Mouse (Mus musculus): ENCODE results near the gene Ubr7.

The Ubr7 gene

DNA sequence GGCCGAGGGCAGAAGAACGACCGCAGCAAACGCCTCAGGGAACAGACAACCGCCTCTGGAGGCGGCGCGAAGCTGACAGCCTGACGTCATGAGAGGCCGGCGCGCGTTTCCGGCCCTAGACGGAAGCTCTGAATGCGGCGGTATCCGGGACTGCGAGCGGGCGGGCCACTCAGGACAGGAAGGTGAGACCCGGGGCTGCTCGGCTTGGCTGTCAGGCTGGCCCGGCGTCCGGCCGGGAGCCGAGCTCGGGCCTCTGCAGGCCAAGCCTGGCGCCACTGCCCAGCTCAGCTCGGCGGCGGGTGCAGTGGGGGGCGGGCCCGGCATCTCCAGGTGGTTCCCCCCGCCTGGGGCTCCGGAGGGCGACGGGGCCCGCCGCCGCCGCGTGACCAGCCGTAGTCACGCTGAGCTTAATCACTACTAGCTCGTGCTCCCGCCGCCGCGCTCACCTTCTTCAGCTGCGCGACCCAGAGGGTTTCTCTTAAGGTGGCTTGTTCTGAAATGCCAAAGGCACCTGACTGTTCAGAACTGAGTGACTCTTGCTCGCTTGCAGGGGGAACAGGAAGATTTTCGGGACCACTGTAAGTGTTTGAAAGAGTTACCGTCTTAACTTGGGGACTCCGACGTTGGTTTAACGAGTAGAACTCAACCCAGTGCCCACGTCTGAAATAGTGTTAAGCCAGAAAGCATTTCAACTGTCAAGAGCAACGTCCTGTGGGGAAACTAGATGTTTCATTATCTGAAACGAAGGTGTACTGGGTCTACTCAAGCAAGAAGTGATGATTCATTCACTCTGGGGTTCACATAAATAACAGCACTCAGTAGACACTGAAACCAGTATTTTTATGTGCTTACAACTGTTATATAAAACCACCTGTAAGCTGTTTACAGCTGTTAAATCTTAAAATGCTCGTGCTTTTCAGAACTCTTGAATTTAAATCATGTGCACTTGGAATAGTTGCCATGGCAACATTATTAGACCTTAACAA, 13.9 kb upstream of the Ubr7 start, which contains the start of the genes Moap1 and Tmem251:
Moap1 (minus strand) TSS at position 73 of the 986 bp plus-strand sequence.
Tmem251 (plus strand) TSS at position 174 of the 986 bp plus-strand sequence.
- DNase-seq = peak; percentile 84 to 87

DNA sequence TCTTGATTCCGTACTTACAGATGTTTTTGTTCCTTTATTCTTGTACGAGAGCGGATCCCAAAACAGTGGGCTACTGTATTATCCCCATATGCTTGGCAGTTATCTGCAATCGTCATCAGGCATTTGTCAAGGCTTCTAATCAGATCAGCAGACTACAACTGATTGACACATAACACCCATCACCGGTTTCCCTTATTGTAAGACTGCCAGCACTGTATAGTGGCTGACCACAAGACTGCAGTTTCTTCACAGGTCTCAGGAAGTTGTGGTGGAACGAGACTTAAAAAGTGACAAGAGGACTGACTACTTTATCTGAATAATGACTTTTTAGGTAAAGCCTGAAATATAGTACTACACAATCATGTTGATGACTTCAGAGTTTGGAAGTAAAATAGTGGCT, 12.9 kb upstream of the Ubr7 start:
- no peak for DNase-seq

DNA sequence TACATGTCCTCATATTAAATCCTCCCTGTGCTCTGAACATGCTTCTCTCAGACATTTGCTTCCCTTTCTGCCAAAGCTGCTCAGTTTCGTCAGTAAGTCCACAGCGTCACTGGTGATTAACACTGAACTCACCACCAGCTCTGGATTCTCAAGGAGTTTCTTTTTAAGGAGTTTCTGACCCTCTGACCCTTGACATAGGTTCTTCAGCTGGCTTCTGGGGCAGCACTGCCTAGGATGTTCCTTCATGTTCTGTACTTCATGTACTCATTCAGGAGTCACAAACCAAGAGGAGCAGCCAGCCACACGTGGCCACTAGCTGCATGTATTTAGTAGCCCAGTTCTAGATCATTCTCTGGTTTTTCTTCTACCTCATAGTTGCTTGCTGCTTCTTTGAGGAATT, 9.5 kb upstream of the Ubr7 start:
- no peak for DNase-seq

DNA sequence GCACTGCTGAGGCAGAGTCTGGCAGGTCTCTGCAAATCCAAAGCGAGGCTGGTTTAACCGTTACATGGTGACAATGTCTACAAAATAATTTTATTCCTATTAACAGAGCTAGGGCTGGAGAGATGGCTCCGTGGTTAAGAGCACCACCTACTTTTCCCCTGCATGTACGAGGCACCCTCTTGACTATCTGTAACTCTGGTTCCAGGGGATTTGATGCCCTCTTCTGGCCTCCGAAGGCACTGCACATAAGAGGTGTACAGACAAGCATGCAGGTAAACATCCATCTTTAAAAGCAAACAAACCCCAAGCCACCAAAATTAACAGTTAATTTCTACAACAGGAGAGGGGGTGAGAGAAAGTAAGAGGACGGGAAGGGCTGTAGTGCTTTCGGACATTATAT, 1.5 kb upstream of the Ubr7 start:
- peak in 1 of 2 experiments; percentile 28 for DNase-seq

DNA sequence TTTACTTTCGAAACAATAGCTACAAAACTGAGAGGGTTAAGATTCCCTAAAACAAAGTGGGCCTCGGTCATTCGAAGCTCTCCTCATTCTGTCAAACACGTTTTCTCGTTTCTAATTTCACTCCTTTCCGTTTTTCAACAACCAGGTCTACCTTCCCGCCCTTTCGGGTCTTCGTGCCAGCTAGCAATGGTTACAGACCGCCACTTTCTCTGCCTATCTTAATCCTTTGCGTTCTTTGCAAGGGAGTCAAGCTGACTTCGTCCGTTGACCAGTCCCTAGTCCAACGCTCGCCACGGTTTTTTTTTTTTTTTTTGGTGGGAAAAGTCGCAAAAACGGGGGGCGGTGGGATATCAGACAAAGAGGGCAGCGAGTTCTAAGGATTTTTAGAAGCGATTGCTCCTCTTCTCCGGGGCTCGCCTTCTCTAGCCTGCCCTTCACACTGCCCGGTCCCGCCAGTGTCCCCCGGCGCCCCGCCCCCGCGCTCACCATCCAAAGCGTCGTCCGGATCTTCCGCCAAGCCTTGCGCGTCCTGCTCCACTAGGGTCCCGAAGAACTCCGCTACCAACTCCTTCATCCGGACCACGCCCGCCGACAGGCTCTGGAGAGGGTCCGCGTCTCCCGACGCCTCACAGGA, 595 bp upstream of the Ubr7 start:
- DNase-seq = no peak

DNA sequence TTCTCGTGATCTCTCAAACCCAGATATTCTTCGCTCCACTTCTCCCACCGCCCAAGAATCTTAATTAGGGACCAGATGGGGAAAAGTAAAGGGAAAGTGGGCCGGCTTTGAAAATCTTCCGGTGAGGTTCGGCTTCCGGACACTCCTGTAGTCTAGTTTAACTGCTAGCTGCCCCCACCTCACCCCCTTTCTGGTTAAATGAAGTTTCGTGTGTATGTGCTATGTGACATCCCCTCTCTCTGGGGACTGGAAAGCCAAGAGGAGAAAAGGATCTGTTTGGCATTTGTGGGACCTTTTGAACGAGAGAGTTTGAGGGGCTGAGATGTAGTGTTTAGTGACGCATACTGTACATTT, 613 bp downstream of the Ubr7 start, which contains the start of gene Gm20604:
Gm20604 (minus strand) TSS at position 270 of the 354 bp plus-strand sequence.
- DNase-seq = no peak

DNA sequence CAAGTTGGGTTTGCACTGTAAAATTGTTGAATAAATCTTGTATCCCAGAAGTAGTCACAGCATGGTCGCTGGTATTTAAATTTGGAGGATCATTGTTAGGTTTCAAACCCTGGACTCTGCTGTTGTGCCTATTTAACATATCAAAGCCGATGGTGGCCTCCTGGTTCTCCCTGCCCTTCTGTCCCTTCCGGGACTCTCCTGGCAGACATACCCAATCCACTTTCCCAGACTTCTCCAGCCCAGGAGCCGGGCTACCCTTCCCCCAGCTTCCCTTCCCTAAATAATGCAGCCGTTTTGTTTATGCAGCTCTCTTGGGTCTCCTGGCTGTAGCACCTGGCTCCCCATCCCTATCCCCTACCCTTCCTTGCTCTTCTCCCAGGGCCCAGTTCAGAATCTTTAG, 1.2 kb downstream of the Ubr7 start:
- no peak for DNase-seq

DNA sequence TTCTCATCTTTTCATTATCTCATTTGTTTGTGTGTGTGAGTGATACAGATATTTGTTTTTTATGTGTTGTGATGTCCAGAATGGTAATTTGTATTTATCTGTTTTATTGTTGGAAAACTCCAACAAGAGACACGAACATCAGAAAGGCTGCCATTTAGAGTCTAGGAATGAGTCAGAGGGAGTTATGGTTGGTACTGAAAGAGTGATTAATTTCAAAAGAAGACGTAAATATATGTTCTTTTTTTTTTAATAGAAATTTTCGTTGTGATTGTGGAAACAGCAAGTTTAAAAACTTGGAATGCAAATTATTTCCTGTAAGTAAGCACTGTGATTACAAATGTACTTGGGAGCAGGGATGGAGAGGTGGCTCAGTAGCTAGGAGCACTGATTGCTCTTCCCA, 3.9 kb downstream of the Ubr7 start:
- no peak for DNase-seq

DNA sequence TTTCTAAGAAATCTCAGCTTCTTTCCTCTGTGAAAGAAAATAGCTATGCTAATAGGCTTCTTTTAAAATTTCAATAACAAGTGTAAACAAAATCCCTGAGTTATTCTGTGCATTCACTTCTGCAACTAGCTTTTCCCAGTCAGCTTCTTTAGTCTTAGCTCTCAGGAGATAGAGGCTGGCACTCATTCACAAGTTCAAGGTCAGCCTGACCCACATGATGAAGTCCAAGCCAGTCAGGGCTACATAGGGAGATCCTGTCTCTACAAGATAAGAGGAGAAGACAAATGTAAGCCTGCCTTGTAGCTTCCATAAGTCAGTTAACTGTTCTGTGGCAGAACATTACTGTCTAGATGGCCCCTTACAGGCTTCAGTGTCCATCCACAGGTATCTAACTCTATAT, 5.9 kb downstream of the Ubr7 start:
- no peak for DNase-seq

DNA sequence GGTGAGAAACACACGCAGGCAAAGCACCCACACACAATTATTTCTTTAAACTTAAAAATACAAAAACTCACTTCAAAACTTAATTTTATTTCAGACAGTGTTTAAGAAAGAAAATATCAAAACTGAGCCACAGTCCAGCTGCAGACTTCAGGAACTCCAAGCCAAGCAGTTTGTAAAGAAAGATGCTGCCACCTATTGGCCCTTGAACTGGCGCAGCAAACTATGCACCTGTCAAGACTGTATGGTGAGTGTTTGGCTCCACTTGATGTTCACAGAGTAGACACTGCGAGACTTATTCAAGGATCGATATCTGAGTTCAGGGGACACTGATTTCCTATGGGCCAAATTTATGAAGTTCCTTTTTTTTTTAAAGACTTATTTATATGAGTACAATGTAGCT, 11.2 kb downstream of the Ubr7 start:
- DNase-seq = no peak

DNA sequence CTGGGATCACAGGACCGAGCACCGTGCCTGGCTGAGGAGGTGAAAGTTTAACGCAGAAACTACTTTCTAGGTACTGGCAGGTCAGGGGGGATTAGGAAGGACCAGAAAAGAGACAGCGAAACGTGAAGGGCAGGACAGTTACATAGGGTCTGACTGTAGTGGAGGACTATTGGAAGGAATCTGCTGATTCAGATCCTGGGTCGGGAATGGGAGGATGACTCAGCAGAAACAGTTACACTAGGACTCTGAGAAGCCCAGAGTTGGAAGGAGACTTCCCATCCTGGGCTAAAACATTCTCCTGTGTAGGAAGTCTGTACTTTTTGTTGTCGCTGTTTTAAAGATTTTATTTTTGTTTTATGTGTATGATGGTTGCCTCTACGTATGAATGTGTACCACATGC, 13.8 kb downstream of the Ubr7 start:
- no peak for DNase-seq

DNA sequence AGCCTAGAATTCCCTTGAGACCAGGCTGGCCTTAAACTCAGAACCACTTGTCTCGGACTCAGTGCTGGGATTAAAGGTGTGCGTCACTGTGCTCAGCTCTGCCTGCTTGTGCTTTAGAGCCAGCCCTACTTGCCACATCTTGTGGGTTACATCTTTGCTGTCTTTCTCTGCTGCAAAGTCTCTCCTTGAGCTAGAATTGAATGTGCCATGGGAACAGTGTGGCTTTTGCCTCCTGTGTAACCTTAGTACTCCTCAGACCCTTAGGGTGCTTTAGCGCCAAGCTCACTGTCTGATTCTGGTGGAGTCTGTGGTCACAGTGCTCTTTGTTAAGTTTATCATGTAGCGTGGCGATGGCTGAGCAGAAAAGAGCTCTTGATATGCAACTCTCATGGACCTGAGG, 14.9 kb downstream of the Ubr7 start:
- no peak for DNase-seq

DNA sequence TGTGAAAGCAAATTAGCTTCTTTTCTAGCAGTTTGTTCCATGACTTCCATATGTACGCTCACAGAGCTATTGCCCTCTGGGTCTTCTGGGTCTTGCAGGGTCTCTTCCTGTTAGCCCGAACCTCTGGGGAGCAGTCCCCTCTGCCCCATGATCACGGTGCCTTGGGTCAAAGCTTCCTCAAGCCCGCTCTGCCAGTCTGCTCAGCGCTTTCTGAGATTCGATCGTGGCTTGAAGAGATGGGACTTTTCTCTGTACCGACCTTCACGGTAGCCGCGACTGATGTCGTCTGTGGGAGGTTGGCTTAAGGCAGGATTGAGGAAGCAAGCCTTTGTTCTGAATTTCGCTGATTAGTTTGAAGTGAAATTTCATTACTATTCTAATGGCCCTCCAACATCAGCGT, 18.3 kb downstream of the Ubr7 start:
- DNase-seq = no peak

DNA sequence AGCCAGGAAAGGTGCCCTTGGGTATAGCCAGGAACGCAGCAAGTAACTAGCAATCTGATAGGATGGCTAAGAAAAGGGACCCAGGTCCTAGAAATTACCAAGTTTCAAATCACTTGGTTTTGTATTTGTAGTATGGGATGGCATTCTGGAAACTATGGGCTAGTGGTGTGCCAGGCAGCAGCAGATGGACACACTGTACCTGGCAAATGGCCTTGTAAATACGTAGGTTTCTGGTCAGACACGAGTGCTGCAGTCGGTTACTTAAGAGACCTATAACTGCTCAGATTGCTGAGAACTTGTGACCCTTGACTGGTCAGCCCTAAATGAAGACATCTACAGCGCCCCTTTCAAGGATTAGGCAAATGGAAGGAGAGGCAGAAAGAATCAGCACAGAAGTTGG, 20.4 kb downstream of the Ubr7 start:
- no peak for DNase-seq

DNA sequence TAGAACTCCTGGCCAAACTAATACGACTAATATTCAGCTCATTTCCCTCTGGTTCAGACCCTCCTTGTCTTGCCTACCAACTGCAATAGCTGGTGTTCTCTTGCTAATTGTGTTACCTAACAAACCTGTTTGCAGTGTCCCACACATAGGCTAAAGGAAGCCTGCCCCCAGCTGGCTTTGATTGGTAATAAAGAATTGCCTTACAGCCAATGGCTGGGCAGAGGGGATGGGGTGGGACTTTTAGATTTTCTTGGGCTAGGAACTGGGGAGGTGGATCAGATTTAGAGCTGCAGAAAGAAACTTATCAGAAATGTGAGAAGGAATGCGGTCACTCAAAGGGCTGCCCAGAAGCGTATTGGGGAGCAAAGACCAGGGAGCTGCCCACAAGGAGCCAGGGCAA, 21.7 kb downstream of the Ubr7 start:
- DNase-seq = no peak

DNA sequence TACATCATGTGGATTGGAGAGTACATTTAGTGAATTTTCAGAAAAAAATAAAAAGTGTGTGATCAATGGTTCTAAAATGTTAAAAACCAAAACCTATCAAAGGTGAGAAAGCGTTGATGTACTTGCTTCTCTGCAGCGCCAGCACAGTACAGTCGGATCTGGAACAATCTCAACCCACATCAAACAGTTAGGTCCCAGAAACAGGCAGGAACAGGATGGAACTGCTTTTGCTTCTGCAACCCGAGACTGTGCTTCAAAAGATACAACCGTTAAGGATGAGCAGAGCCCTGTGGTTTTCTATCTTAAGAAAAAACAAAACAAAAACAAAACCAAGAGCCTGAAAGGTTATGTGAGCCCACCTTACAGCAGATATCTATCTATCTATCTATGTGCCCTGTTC, 25.1 kb downstream of the Ubr7 start:
- DNase-seq = no peak

DNA sequence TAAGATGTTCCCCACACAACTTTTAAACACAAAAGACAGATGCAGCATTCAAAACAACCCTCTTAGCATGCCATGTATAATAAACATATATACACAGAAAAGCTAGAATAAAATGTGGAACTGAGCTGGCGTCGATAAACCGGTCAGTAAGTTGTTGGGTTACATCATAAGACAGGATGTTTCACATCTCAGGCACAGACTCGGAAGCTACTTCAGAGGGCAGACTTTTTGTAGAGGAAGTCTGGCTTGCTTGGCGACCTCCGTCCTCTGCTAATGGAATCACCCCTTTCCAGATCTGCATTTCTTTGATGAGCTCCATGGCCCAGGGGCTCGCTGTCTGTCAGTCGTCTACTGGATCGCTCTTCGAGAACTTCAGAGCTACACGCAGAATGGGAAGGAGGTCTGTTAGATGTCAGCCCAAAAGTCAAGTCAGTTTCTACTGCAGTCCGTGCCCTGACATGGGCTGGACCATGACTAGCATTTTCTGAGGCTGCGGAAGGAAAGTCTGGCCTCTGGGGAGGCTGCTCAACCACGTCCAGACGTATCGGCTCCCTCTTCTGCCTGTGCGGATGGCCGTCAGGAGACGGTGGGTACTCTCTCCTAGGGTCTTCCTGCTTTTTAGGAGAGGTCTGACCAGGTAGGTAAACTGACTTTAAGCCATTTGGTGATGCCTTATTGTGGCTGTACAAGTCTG, 27.3 kb downstream of the Ubr7 start:
- no peak for DNase-seq

DNA sequence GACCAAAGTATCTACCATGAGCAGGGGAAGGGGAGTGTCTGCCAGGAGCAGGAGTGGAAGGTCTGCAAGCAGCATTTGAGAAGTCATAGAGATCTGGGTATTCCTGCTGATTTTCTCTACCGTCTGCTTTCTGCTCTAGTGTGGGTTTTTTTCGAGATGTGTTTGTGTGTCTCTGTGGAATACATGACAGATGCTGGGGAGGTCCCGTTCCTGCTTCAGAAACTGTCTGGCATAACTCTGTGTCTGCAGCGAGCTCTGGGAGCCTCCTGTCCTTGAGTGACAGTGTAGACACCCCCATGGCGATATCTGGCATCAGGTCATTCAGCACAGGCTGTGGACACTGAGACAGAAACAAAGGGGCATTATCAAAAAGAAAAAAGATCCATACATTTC, 27.8 kb downstream of the Ubr7 start:
- DNase-seq = no peak

DNA sequence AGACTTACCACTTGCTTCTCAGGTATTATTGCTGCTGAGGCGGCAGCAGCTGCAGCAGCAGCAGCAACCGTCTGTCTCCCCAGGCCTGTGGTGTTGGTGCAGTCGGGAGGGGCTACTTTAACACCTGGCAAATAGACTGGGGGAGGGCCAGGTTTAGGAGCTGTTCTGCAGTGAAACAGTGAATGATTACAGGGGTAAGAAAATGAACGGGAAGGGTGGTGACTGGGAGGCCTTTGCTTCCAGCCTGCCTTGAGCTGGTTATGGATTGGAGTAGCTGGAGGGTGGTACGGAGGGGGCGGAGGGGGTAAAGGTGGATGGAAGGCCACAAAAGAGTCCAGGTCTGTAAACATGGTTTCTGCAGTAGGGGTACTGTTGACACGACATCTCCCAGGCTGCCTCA, 30.2 kb downstream of the Ubr7 start:
- DNase-seq = no peak

DNA sequence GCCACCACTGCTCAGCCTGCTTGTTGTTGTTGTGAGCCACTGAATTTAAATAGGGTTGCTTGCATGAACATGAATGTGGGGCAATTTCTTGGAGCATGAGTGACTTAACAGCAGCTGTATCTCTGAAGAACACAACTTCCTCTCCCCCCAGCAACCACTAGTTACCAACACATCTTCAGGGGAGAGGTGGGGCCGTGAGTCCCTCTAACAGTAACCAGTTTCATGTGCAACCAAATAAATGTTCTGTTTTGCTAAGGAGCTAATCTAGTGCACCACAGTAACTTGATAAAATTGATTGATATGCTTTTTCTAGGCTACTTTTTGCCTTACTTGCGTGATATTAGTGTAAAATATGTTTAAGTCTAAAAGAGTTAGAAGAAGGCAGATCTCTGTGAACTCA, 41.8 kb downstream of the Ubr7 start:
- no peak for DNase-seq

DNA sequence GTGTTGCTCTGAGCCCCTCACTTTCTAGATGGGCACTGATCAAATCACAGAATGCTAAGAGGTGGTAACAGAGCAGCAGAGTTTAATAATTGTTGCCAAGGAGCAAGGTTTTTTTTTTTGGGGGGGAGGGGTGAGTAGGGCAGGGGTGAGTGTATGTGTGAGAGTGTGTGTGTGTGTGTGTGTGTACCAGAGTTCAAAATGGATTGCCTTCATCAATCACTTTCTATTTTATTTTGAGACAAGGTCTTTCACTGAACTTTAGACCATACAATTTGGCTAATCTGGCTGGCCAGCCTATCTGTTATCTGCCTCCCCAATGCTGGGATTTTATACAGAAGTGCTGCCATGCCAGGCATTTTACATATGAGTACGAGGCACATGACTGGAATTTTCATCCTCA, 57.1 kb downstream of the Ubr7 start:
- no peak for DNase-seq

DNA sequence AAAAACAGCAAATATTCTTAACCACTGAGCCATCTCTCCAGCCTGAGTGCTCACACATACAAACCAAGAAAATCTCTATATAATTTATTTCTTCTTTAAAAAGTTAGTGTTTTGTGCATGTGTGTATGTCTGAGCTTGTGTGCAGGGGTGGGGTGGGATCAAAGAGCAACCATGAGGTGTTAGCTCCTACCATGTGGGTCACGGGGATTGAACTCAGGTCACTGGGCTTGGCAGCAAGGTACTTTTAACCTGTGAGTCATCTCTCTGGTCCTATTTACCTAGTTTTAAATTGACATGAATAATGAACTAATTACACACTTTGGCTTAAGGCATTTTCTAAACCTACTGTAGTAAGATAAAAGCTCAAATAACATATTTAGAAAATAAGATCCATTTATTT, 68.6 kb downstream of the Ubr7 start:
- no peak for DNase-seq

DNA sequence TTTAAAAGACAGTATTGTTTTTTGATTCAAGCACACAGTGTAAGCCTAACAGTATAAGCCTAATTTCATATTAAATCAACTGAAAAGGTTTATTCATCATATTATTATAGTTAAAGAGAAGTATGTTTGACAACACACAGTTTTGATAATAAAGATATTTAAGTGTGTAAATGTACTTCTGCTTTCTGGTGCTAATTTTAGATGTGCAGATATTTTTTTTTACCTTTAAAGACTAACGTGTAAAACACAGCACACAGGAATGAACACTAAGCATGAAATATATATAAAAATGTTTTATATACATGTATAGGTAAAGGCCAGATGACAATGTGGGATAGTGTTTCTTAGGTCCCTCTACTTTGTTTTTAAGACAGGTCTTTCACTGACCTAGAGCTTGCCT, 69.4 kb downstream of the Ubr7 start:
- no peak for DNase-seq
